Mouse (Mus musculus) hindbrain, embryonic 14.5 days (tissue): ENCODE results near the gene Rps27l. TPM values are rescaled to one million over a fixed set of nuclear protein-coding genes. Genes with fewer than 3 reads are reported as not detected.

ENCODE experiments used
- polyA plus RNA-seq: library from polyadenylated mRNA; unstranded; fragments of >200 nt; fragmentation: Nextera tagmentation; extraction: Ambion mirVana; gene quantifications from 2 replicates; pipeline ENCODE4 v1.2.1, GENCODE M21; 2014

Gene Rps27l
- polyA plus RNA-seq, 1 experiment from 2014 or later: 261 TPM

Other genes with a start within 250 kb of the Rps27l start
- gene Car12, start 232.4 kb upstream of the Rps27l start, polyA plus RNA-seq: 4.6 and 6.5 TPM in 2 replicates
- gene Aph1b, start 150.6 kb upstream of the Rps27l start, polyA plus RNA-seq: 27.6 and 28.5 TPM in 2 replicates
- 0.33 and 0.46 TPM in 2 replicates for gene Gm10647, start 149.0 kb upstream of the Rps27l start, polyA plus RNA-seq
- 4.5 and 6.4 TPM in 2 replicates for gene Aph1c, start 111.4 kb upstream of the Rps27l start, polyA plus RNA-seq
- gene Rab8b, start 26.4 kb upstream of the Rps27l start, polyA plus RNA-seq: 33.8 and 38.2 TPM in 2 replicates
- gene Lactb, start 29.4 kb downstream of the Rps27l start, polyA plus RNA-seq: 15.4 and 17.8 TPM in 2 replicates
- 163 and 182 TPM in 2 replicates for gene Tpm1, start 103.3 kb downstream of the Rps27l start, polyA plus RNA-seq